Mouse (Mus musculus): Measurements from ENCODE around the gene Txnrd1.

GRCm38 (mm10) chr10:82909382-82909781 is 75.6 kb downstream of the Txnrd1 start:
- TF ChIP-seq CTCF (conservative IDR thresholded peaks at IDR 0.05; ENCODE audit: insufficient read depth, insufficient read length, low read depth, low read length) (peak; percentile 71), POLR2A (IDR thresholded peaks at IDR 0.05; ENCODE audit: low read depth, low read length) (no peak)
